Mouse (Mus musculus) erythroblast, embryonic 14.5 days (primary cell): ENCODE measurements at regions not wholly inside any gene's neighbourhood (a gene's known extent, or its start where the extent isn't known, plus 50 kb on each side); places are given as distances from the start of the nearest gene placed in this dataset.

Source experiments
- GATA1 ChIP-seq: IDR thresholded peaks from 2 replicates; pipeline ENCODE4 v1.6.1; 2012; ENCODE audit warnings: low read length, inconsistent platforms, mixed read lengths
- TAL1 ChIP-seq: IDR thresholded peaks from 3 replicates; pipeline ENCODE4 v1.6.1; 2012; ENCODE audit warnings: low read length, inconsistent platforms, mixed read lengths

DNA sequence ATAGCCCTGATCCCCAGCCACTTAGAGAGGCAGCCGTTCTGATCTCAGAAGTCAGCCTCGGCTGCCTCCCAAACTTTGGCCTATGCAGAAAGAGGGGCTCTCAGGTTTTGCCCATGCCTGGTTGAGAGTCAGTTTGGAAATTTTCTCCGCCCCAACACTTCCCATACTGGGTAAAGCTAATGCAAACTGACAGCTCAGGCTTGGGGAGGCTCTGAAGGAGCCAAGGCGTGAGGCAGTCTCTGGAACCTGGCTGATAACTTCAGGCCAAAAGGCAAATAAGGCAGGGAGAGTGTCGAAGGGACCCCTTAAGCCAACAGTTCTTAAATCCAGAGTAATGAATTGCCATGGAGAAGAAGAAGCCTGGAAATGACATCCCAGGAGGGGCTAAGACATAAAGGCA is 485.4 kb downstream of the Ajap1 start:
- TF ChIP-seq GATA1 (no peak), TAL1 (no peak)
